Mouse (Mus musculus) gastrocnemius, adult 2 months (tissue): ENCODE results near the gene Rnf115. TPM values are rescaled to one million over a fixed set of nuclear protein-coding genes. Genes with fewer than 3 reads are reported as not detected.

Experiments
- DNase-seq: peaks from one replicate; pipeline ENCODE4 v3.0.0; 2022
- H3K27ac ChIP-seq: fragments of 200-600 bp; 2 replicates; pipeline ENCODE4 v1.8.1; 2022; ENCODE audit warnings: mild to moderate bottlenecking
- H3K4me3 ChIP-seq: fragments of 200-600 bp; 2 replicates; pipeline ENCODE4 v1.8.1; 2022; ENCODE audit warnings: mild to moderate bottlenecking, moderate library complexity
- CTCF ChIP-seq: fragments of 200-600 bp; IDR thresholded peaks from 2 replicates; pipeline ENCODE4 v1.8.1; 2022; ENCODE audit warnings: antibody characterized with exemption, mild to moderate bottlenecking, moderate library complexity
- intact Hi-C: fragments of 180-260 bp; cut with DNase I; formaldehyde crosslinking; loops from one replicate; pipeline ENCODE4 v1.15.1; 2025
- total RNA-seq, 2 experiments: library from RNA; stranded (reverse); gene quantifications; 2 replicates each; pipeline ENCODE4 v1.2.3; 2021

The Rnf115 gene
- total RNA-seq, 2 experiments from 2014 or later = 60.7 to 69.3 TPM

- DNase-seq = peak; percentile 87
- peak; percentile 84 for TF ChIP-seq CTCF
- no peak overlapping the region for H3K27ac ChIP-seq
- intact Hi-C loops = loop anchor here (10.0 kb wide), 1 partner anchor 92 kb away; the partner anchor contains the start of genes Gja5 and Gpr89
- peak overlapping the region; percentile 64 for H3K4me3 ChIP-seq
Measured at GRCm38 (mm10) chr3:96812395-96813091, 85.1 kb downstream of the Rnf115 start.

GRCm38 (mm10) chr3:96813106-96813505 lies 85.6 kb downstream of the Rnf115 start:
- Histone ChIP-seq H3K27ac (no peak overlapping the region), H3K4me3 (peak overlapping the region; percentile 64)
- DNase-seq = peak; percentile 57
- intact Hi-C loops = loop anchor here (10.0 kb wide), 1 partner anchor 92 kb away; the partner anchor contains the start of genes Gja5 and Gpr89
- peak; percentile 22; the same call in 1 of the 2 replicates for TF ChIP-seq CTCF

- H3K4me3 ChIP-seq = peak overlapping the region; percentile 64
- no peak for TF ChIP-seq CTCF
- intact Hi-C loops = loop anchor here (10.0 kb wide), 1 partner anchor 91 kb away; the partner anchor contains the start of genes Gja5 and Gpr89
- no peak for DNase-seq
- no peak overlapping the region for H3K27ac ChIP-seq
Measured at GRCm38 (mm10) chr3:96813591-96814244, 86.3 kb downstream of the Rnf115 start.

GRCm38 (mm10) chr3:96814342-96814741 lies 86.9 kb downstream of the Rnf115 start:
- DNase-seq = no peak
- Histone ChIP-seq H3K27ac (no peak overlapping the region), H3K4me3 (no peak overlapping the region)
- no peak for TF ChIP-seq CTCF
- intact Hi-C loops = loop anchor here (10.0 kb wide), 1 partner anchor 90 kb away; the partner anchor contains the start of genes Gja5 and Gpr89

GRCm38 (mm10) chr3:96820116-96820915 lies 92.9 kb downstream of the Rnf115 start:
- Histone ChIP-seq H3K4me3 (no peak overlapping the region), H3K27ac (no peak overlapping the region)
- no peak for TF ChIP-seq CTCF
- intact Hi-C loops = no loop called here
- no peak for DNase-seq

- no peak for TF ChIP-seq CTCF
- no peak overlapping the region for H3K27ac ChIP-seq
- intact Hi-C loops = no loop called here
- no peak overlapping the region for H3K4me3 ChIP-seq
- no peak for DNase-seq
Measured at GRCm38 (mm10) chr3:96821581-96821980, 94.1 kb downstream of the Rnf115 start.

- intact Hi-C loops = no loop called here
- Histone ChIP-seq H3K27ac (no peak overlapping the region), H3K4me3 (no peak overlapping the region)
- no peak for TF ChIP-seq CTCF
- DNase-seq = no peak
Measured at GRCm38 (mm10) chr3:96823701-96824100, 96.2 kb downstream of the Rnf115 start.

- H3K27ac ChIP-seq = no peak overlapping the region
- no peak for TF ChIP-seq CTCF
- intact Hi-C loops = no loop called here
- no peak for DNase-seq
- H3K4me3 ChIP-seq = no peak overlapping the region
Measured at GRCm38 (mm10) chr3:96824614-96825013, 97.2 kb downstream of the Rnf115 start.

GRCm38 (mm10) chr3:96825261-96825660 lies 97.8 kb downstream of the Rnf115 start:
- no peak for TF ChIP-seq CTCF
- intact Hi-C loops = no loop called here
- Histone ChIP-seq H3K4me3 (no peak overlapping the region), H3K27ac (no peak overlapping the region)
- DNase-seq = no peak

GRCm38 (mm10) chr3:96828308-96828864 lies 100.9 kb downstream of the Rnf115 start:
- intact Hi-C loops = no loop called here
- DNase-seq = no peak
- H3K4me3 ChIP-seq = no peak overlapping the region
- TF ChIP-seq CTCF = no peak
- no peak overlapping the region for H3K27ac ChIP-seq

GRCm38 (mm10) chr3:96828984-96829383 lies 101.5 kb downstream of the Rnf115 start, which contains the start of the genes Pdzk1 and Cd160:
Gene Pdzk1, plus strand, starts transcription at chr3:96829284.
Gene Cd160, minus strand, starts transcription at chr3:96829351.
- intact Hi-C loops = no loop called here
- TF ChIP-seq CTCF = no peak

GRCm38 (mm10) chr3:96829856-96830255 lies 102.4 kb downstream of the Rnf115 start:
- Histone ChIP-seq H3K4me3 (no peak overlapping the region), H3K27ac (no peak overlapping the region)
- intact Hi-C loops = no loop called here
- no peak for DNase-seq
- no peak for TF ChIP-seq CTCF

More at GRCm38 (mm10) chr3:96828984-96829383, 101.5 kb downstream of the Rnf115 start, which contains the start of the genes Pdzk1 and Cd160:
- Histone ChIP-seq H3K27ac (no peak within 1 kb of the TSS), H3K4me3 (no peak within 1 kb of the TSS)
- DNase-seq = no peak
